Mouse (Mus musculus): ENCODE measurements around the gene Spata16. TPM values are rescaled to one million over a fixed set of nuclear protein-coding genes. Genes with fewer than 3 reads are reported as not detected.

Gene Spata16
- polyA plus RNA-seq, 1 experiment = not detected

DNA sequence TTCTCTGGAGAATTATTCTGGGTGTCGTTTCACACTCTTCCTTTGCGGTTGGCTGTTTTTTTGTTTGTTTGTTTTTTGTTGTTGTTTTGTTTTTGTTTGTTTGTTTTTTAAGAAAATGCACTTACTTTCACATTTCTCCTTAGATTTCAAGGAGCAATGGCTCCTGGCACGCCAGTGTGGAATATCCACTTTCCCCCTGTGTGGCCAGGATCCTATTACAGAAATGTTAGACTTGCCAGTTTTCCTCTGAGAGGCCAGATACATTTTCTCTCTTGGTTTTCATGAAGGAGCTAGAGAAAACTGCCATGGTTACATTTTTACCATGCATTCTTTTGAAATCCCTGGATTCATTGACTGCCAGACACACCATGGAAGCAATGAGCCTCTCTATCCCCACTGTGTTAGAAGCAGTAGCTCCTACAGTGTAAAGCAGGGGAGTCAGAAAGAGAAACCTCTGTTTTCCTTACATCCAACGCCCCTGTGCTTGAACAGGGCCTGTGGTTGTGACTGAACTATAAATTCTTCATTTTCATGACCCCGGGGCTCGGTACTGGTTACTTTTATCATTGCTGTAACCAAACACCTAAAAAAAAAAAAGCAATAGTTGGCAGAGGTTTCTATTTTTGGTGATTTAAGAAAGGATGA, 344.7 kb downstream of the Spata16 start:
- no peak for TF ChIP-seq POLR2A (IDR thresholded peaks at IDR 0.05; ENCODE audit: borderline replicate concordance, extremely low read depth, insufficient read depth, insufficient read length, poor library complexity, severe bottlenecking)
- no peak for DNase-seq (ENCODE audit: low read depth)

GRCm38 (mm10) chr3:26983749-26984148, 346.3 kb downstream of the Spata16 start:
- DNase-seq (ENCODE audit: low read depth) = no peak
- TF ChIP-seq CTCF (IDR thresholded peaks at IDR 0.05; ENCODE audit: borderline replicate concordance, extremely low read depth, insufficient read depth, insufficient read length) = no peak
- TF ChIP-seq POLR2A (IDR thresholded peaks at IDR 0.05; ENCODE audit: borderline replicate concordance, extremely low read depth, insufficient read depth, insufficient read length, poor library complexity, severe bottlenecking) = no peak

- no peak for DNase-seq (ENCODE audit: low read depth)
- TF ChIP-seq POLR2A (IDR thresholded peaks at IDR 0.05; ENCODE audit: borderline replicate concordance, extremely low read depth, insufficient read depth, insufficient read length, poor library complexity, severe bottlenecking) (no peak), CTCF (IDR thresholded peaks at IDR 0.05; ENCODE audit: borderline replicate concordance, extremely low read depth, insufficient read depth, insufficient read length) (no peak)
These were observed 369.4 kb downstream of the Spata16 start for GRCm38 (mm10) chr3:27006844-27007243.

DNA sequence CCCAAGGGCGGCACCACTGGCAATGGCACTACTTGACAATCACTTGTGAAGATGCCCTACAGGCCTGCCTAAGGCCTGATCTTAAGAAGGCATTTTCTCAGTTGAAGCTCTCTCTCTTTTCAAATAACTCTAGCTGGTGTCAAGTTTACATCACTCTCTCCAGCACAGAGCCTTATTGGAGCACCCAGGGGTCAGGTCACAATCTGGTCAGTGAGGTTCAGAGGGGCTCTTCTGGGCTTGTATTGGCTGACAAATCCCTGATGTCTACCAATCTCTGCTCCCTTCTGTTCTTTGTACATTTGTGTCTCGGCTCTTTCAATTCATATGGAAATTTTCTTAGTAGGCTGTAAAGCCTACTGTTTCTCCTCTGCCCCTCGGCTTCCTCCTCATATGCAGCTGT, 390.5 kb downstream of the Spata16 start:
- TF ChIP-seq CTCF (IDR thresholded peaks at IDR 0.05; ENCODE audit: borderline replicate concordance, extremely low read depth, insufficient read depth, insufficient read length) (no peak), POLR2A (IDR thresholded peaks at IDR 0.05; ENCODE audit: borderline replicate concordance, extremely low read depth, insufficient read depth, insufficient read length, poor library complexity, severe bottlenecking) (no peak)
- no peak for DNase-seq (ENCODE audit: low read depth)

DNA sequence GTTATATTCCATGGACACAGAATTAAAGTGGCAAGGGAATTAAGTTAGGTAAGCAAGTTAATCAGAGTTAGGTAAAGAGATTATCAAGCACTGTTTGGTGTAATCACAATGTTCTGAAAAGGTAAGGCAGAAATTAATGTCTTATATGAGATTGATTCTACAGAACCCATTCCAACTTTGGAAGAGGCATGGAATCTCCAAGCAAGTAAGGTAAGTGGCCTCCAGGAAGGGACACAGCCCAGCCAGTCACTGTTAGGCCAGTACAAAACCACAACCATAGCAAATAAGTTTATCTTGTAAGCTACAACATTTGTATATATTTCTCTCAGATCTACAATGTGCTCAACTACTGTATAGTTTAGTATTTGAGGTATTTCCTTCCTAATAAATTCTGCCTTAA, 391.1 kb downstream of the Spata16 start:
- TF ChIP-seq CTCF (IDR thresholded peaks at IDR 0.05; ENCODE audit: borderline replicate concordance, extremely low read depth, insufficient read depth, insufficient read length) (no peak), POLR2A (IDR thresholded peaks at IDR 0.05; ENCODE audit: borderline replicate concordance, extremely low read depth, insufficient read depth, insufficient read length, poor library complexity, severe bottlenecking) (no peak)
- no peak for DNase-seq (ENCODE audit: low read depth)

DNA sequence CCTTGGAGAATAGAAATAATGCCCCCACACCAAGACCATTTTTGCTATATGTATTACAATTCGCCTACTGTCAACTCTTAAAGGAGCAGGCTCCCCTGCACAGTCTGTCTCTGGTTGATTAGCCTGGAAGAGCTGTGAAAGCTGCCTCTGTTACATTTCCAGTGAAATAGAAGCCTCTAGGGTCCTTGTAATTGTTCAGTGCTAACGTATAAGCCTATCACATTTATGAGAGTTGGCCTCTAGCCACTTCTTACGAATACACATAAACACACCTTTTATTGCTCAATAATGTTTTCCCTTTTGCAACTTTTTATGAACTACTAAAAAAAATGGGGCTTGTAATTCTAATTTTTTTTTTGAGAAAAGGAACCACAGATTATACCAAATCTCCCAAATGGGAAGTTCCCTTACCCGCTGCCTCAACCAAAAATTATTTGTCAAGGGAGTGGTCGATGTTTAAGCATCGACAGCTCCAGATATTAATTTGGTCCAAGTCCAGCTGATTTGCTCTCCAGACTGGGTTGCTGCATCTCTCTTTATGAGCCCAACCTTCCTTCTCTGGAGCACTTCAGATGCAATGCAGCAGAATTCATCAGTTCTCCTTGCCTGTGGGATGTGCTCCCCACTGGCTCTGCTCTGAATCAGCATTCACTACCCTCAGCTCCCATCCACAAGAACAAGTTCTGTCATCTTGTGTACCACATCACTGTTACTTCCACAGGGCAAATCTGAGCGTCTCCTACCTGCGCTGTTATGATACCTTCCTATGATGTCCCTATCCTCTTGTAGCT, 392.8 kb downstream of the Spata16 start:
- no peak for DNase-seq (ENCODE audit: low read depth)
- TF ChIP-seq POLR2A (IDR thresholded peaks at IDR 0.05; ENCODE audit: borderline replicate concordance, extremely low read depth, insufficient read depth, insufficient read length, poor library complexity, severe bottlenecking) (no peak), CTCF (IDR thresholded peaks at IDR 0.05; ENCODE audit: borderline replicate concordance, extremely low read depth, insufficient read depth, insufficient read length) (no peak)

All from brain, embryonic 14.5 days (tissue).